Mouse (Mus musculus) thymus, adult 2 months (tissue): Measurements from ENCODE around the gene Slc25a15.

ENCODE experiments used
- CTCF ChIP-seq: fragments of 200-500 bp; IDR thresholded peaks from 2 replicates; pipeline ENCODE4 v1.5.1; 2012; ENCODE audit warnings: mild to moderate bottlenecking, control low read depth, low read length, moderate library complexity, borderline replicate concordance; ENCODE audit not compliant: control insufficient read depth, poor library complexity, insufficient read depth; ENCODE audit errors: extremely low read depth
- POLR2A ChIP-seq: fragments of 200-500 bp; IDR thresholded peaks from 2 replicates; pipeline ENCODE4 v1.6.1; 2012; ENCODE audit warnings: mild to moderate bottlenecking, low read length, control low read depth, moderate library complexity; ENCODE audit not compliant: control insufficient read depth, poor library complexity, insufficient read depth; ENCODE audit errors: extremely low read depth

- TF ChIP-seq POLR2A (no peak), CTCF (no peak)
Measured at GRCm38 (mm10) chr8:22405733-22406132, 7.3 kb upstream of the Slc25a15 start.
